Mouse (Mus musculus): ENCODE data around the gene Itga9. TPM values are rescaled to one million over a fixed set of nuclear protein-coding genes. Genes with fewer than 3 reads are reported as not detected.

Itga9 gene
- total RNA-seq, 2 experiments from 2014 or later = 12.3 to 17.7 TPM

- intact Hi-C loops (cut with DNase I; ENCODE audit: low total_unique reads) = no loop called here
- DNase-seq = no peak
Observed at GRCm38 (mm10) chr9:118793151-118793785, 186.8 kb downstream of the Itga9 start.

DNA sequence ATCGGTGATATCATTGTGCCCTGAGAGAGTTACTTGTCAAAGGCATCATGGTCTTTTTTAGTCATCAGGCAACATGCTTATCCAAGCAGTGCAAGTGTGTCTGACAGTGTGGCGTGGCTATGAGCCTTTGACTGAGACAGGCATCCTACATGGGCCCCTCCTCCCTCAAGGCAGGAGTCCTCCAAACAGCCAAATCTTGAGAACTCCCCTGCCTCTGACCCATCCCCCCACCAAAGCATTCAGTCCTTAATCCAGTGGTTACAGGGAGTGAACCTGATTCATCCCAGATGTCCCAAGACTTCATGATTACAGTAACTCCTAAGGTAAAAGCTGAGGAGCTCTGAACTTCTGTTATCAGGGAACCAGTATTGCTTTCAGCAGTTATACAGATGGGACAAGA lies 188.2 kb downstream of the Itga9 start:
- DNase-seq = no peak
- intact Hi-C loops (cut with DNase I; ENCODE audit: low total_unique reads) = no loop called here

GRCm38 (mm10) chr9:118795304-118795703 lies 188.8 kb downstream of the Itga9 start:
- DNase-seq = no peak
- intact Hi-C loops (cut with DNase I; ENCODE audit: low total_unique reads) = no loop called here

GRCm38 (mm10) chr9:118799105-118799504 lies 192.6 kb downstream of the Itga9 start:
- intact Hi-C loops (cut with DNase I; ENCODE audit: low total_unique reads) = no loop called here
- DNase-seq = no peak

DNA sequence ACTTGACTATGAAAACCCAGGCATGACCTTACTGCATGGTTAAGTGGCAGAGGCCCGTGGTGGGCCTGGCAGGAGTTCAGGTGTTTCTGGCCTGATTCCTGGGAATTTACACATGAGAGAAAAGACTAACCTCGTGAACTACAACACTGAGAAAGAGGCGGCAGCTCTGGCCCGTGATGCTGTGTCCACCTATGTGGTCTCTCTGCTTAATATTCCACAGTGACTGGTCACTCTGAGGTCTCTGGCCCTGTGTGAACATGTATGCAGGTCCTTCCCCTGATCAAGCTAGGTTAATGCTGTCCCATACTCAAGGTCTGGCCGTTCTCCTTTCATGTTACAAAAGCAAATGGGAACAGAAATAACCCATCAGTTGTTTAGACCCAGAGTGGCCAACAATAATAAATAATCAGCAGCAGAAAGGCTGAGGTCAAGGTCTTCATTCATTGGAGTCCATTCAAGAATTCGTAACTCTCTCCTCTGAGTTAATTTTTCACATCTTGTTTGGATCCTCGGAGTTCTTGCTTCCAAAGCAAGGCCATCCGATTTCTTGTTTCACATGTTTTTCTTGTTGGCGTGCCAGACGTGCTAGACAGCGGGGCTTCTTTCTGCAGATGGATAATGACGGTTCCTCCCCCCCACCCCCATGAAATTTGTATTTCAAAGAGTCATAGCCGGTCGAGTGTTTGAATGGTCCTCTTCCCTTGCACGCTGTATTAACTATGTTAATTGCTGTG lies 194.9 kb downstream of the Itga9 start:
- DNase-seq = no peak
- intact Hi-C loops (cut with DNase I; ENCODE audit: low total_unique reads) = no loop called here

- intact Hi-C loops (cut with DNase I; ENCODE audit: low total_unique reads) = no loop called here
- DNase-seq = no peak
Observed at GRCm38 (mm10) chr9:118801910-118802287, 195.4 kb downstream of the Itga9 start.

GRCm38 (mm10) chr9:118802380-118802779 lies 195.9 kb downstream of the Itga9 start:
- DNase-seq = no peak
- intact Hi-C loops (cut with DNase I; ENCODE audit: low total_unique reads) = no loop called here

- intact Hi-C loops (cut with DNase I; ENCODE audit: low total_unique reads) = no loop called here
Observed at GRCm38 (mm10) chr9:118805740-118806139, 199.2 kb downstream of the Itga9 start.

DNA sequence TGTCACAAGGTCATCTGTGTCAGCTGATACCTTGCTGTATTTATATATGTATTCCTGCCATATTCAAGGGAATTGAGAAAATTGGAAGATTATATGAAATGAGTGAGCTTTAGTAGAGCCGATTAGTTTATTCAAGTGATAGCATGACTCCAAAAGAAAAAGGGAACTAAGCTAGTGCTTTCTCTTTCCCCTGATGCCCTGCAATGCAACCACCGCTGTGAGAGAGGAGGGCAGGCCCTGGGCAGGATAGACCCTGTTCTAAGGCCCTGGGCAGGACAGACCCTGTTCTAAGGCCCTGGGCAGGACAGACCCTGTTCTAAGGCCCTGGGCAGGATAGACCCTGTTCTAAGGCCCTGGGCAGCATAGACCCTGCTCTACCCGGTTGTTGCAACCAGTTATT lies 201.2 kb downstream of the Itga9 start:
- intact Hi-C loops (cut with DNase I; ENCODE audit: low total_unique reads) = no loop called here

More at GRCm38 (mm10) chr9:118805740-118806139, 199.2 kb downstream of the Itga9 start:
- no peak for DNase-seq

GRCm38 (mm10) chr9:118812221-118812620 lies 205.7 kb downstream of the Itga9 start:
- no peak for DNase-seq
- intact Hi-C loops (cut with DNase I; ENCODE audit: low total_unique reads) = no loop called here

More for the DNA sequence above, 201.2 kb downstream of the Itga9 start:
- no peak for DNase-seq

DNA sequence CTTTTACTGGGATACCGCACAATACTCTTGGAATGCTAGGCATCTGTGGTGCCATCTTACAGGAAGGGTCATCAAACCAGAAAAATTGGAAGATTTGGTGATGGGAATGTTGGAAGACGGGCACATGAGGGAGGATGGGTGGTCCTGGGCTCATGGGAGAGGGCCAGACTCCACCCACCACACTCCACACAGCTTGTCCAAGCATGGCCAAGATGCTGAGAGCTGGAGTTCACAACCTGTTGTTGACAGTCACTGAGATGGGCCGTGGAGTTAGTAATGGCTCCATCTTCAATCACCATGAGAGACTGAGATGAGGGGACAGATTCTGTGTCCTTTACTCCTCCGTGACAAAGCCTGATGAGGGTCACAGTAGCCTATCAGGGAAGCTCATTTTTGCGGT lies 207.0 kb downstream of the Itga9 start:
- no peak for DNase-seq
- intact Hi-C loops (cut with DNase I; ENCODE audit: low total_unique reads) = no loop called here

GRCm38 (mm10) chr9:118814056-118814455 lies 207.6 kb downstream of the Itga9 start:
- no peak for DNase-seq
- intact Hi-C loops (cut with DNase I; ENCODE audit: low total_unique reads) = no loop called here

DNA sequence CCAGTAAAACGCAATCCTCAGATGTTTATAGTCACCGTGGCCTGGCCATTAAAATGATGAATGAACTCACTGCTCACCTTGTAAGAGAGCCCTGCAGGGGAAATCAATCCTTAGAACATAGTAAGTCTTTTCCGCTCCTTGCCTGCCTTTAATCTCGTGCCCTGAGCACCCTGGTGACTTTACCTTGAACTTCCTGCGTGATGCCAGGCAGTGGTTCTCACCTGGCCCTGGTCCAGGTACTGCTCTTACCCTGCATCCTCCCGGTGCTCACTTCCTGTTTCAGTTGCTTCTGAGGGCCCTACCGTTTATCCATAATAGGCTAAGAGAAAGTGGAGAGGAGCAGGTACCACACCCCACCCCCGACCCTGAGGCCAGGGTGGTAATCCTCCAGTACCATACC lies 208.0 kb downstream of the Itga9 start:
- intact Hi-C loops (cut with DNase I; ENCODE audit: low total_unique reads) = no loop called here
- DNase-seq = no peak

GRCm38 (mm10) chr9:118815543-118815942 lies 209.1 kb downstream of the Itga9 start:
- intact Hi-C loops (cut with DNase I; ENCODE audit: low total_unique reads) = no loop called here
- no peak for DNase-seq

- DNase-seq = no peak
- intact Hi-C loops (cut with DNase I; ENCODE audit: low total_unique reads) = no loop called here
Observed at GRCm38 (mm10) chr9:118818508-118818907, 212.0 kb downstream of the Itga9 start.

- peak; percentile 23 for DNase-seq
- intact Hi-C loops (cut with DNase I; ENCODE audit: low total_unique reads) = no loop called here
Observed at GRCm38 (mm10) chr9:118821220-118822185, 215.0 kb downstream of the Itga9 start.

- intact Hi-C loops (cut with DNase I; ENCODE audit: low total_unique reads) = no loop called here
- no peak for DNase-seq
Observed at GRCm38 (mm10) chr9:118822186-118822555, 215.7 kb downstream of the Itga9 start.

DNA sequence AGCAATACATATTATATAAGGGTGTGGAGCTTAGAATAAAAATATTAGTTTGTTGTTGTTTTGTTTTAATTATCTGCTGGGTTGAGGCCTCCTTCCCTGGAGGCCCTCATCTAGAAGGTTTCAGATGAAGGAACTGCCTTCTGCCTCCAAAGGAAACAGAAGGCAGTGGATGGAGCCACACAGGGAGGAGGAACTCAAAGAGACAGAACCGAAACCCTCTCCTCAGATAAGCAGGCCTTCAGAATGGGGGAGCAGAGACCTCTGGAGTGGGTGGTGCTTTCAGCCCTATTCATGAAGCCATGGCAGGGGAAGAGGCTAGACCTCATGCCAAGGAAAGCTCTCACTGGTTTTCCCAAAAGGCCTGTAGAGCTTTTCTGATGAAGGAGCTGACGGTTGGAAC lies 216.1 kb downstream of the Itga9 start:
- no peak for DNase-seq
- intact Hi-C loops (cut with DNase I; ENCODE audit: low total_unique reads) = no loop called here

DNA sequence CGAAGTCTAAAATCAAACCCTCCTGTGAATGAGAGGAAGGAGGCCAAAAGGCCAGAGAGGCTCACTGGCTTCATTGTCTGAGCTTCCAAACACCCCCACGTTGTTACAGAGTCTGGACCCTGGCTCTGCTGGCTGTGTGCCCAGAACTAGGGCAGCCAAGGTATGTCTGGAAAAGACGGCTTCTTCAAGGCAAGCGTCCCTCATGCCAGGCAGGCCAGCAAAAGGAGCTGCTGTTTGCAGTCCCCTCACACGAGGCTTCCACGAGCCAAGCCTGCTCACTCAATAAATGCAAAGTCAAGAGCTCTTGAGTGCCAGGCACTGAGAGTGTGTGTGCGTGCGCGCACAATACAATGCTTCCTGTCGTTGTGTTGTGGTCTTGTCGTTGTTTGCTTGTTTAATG lies 224.6 kb downstream of the Itga9 start:
- intact Hi-C loops (cut with DNase I; ENCODE audit: low total_unique reads) = no loop called here
- DNase-seq = peak; percentile 63

DNA sequence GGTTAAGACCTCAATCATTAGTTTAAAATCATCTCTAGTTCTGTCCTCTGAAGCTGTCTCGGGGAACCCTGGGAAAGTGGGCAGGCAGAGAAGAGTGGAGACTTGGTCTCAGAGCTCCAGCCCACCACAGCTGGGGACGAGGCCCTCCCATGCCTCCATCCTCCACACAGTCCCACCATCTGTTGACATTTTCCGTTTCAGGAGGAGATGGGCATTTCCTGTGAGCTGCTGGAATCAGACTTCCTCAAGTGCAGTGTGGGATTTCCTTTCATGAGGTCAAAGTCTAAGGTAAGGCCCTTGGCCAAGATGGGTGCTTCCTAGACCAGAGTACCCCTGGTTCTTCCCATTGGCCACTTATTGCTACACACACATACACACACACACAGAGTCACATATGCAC lies 226.0 kb downstream of the Itga9 start:
- DNase-seq = no peak
- intact Hi-C loops (cut with DNase I; ENCODE audit: low total_unique reads) = no loop called here
